Mouse (Mus musculus) layer of hippocampus, adult 2 months (tissue): Measurements from ENCODE around the gene Tmco3. TPM values are rescaled to one million over a fixed set of nuclear protein-coding genes. Genes with fewer than 3 reads are reported as not detected.

Experiments
- DNase-seq, 2 experiments: peaks; one replicate each; pipeline ENCODE4 v3.0.0; 2022; ENCODE audit warnings: low spot score in 2 of 2
- H3K27ac ChIP-seq: fragments of 200-600 bp; 2 replicates; pipeline ENCODE4 v1.8.1; 2022
- H3K4me3 ChIP-seq: fragments of 200-600 bp; 2 replicates; pipeline ENCODE4 v1.8.1; 2022; ENCODE audit warnings: mild to moderate bottlenecking
- CTCF ChIP-seq: fragments of 200-600 bp; conservative IDR thresholded peaks from 2 replicates; pipeline ENCODE4 v1.8.1; 2022; ENCODE audit warnings: antibody characterized with exemption, mild to moderate bottlenecking, moderate library complexity
- total RNA-seq, 2 experiments: library from RNA; stranded (reverse); gene quantifications; 2 replicates each; pipeline ENCODE4 v1.2.3; 2021

Tmco3 gene
- total RNA-seq, 2 experiments from 2014 or later = 42.8 to 42.9 TPM

DNA sequence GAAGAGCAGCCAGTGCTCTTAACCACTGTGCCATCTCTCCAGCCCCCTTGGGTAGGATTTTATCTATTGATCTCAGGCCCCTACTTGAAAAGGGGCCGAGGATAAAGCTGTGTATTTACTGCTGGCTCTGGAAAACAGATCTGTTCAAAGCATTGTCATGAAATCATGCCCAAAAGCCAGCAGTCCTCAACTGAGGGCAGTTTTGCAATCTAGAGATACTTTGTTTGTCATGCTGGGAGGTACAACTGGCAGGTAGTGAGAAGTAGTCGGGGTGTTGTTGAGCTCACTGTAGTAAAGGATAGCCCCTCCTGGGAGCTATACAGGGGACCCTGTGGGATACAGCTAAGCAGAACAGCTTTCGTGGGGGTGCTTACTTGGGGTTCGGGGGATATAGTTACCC, 65.9 kb downstream of the Tmco3 start:
- no peak overlapping the region for H3K4me3 ChIP-seq
- no peak for TF ChIP-seq CTCF
- H3K27ac ChIP-seq = peak overlapping the region; percentile 76
- no peak for DNase-seq

DNA sequence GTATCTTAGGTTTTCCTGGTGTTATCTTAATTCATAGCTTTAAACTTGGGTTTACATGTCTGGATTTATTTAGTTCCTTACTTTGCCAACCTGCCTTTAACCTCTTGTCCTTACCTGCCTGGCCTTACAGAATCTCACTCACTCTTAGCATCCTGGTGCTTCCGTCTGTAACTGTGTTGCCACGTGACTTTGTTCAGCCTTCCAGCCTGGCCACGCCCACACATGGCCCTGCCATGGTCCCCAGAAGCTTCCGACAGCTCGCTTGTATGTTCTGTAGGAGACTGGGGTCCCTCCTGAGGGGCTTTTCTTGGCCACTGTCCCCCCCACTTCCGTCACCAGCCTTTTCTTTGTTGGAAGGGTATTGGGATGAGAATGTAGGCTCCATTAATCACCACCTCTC, 68.2 kb downstream of the Tmco3 start:
- Histone ChIP-seq H3K4me3 (no peak overlapping the region), H3K27ac (peak overlapping the region; percentile 39; the same call in 1 of the 2 replicates)
- TF ChIP-seq CTCF = no peak
- no peak for DNase-seq

DNA sequence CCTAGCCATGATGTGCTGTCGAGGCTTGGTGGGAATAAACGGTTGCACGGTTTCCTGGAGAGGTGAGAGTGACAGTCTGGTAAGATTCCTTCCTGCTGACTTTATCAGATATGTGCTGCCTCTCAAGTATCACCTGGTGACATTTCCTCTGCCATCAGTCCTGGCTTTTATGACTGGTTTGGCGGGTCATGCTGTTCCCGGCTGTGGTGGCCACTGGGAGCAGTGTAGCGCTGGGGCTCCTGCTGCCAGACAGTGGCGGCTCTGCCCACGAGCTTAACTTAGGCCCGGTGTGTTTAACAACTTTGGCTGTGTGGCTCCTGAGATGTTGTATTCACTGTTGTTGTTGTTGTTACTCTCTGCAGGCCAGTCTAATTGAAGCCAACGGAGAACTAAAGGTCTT, 68.7 kb downstream of the Tmco3 start:
- Histone ChIP-seq H3K27ac (no peak overlapping the region), H3K4me3 (no peak overlapping the region)
- peak; percentile 19; the same call in 1 of the 2 replicates for TF ChIP-seq CTCF
- no peak for DNase-seq

DNA sequence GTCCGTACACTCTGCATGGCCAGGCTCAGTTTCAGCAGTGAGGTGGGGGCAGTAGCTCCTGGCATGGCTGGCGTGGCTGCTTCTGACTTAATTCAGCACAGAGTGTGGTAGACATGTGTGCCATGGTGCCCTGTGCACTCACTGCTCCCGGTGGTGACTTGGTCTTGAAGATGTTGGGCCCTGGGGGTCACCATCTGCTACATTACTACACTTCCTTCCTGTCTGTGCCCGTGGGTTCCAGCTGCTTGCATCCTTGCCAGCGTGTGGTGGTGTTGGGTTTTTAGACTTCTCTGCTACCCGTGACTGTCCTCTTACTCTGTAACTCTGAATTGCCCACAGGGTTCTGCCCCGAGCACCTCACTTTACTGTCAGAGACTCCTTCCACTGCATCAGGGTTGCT, 72.2 kb downstream of the Tmco3 start:
- no peak for TF ChIP-seq CTCF
- DNase-seq = no peak
- no peak overlapping the region for H3K4me3 ChIP-seq

DNA sequence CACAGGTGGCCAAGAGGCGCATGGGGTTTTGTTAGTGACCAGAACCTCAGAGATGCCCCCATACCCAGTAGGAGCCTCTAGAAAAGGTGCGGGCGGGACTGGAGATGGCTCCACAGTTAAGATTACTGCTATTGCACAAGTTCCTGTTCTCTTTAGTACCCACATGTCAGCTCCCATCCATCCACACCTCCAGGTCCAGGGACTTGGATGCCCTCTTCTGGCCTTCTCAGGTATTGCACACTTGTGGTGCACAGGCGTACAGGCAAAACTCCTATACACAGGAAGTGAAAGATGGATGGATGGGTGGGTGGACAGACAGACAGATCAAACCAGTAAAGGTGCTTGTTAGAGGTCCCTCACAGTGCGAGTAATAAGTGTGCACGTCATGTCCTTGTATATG, 73.9 kb downstream of the Tmco3 start:
- no peak overlapping the region for H3K4me3 ChIP-seq
- no peak for DNase-seq
- TF ChIP-seq CTCF = peak; percentile 55
- H3K27ac ChIP-seq = no peak overlapping the region

More for the DNA sequence above, 72.2 kb downstream of the Tmco3 start:
- no peak overlapping the region for H3K27ac ChIP-seq

Other genes starting within 250 kb of the Tmco3 start
- gene Proz, start 227.3 kb upstream of the Tmco3 start, total RNA-seq = not detected
- 10 to 100 TPM; 28.2 to 30.7 TPM for gene Pcid2, start 182.7 kb upstream of the Tmco3 start, total RNA-seq
- 10 to 100 TPM; 60.1 to 60.8 TPM for gene Cul4a, start 182.6 kb upstream of the Tmco3 start, total RNA-seq
- 100 to 1,000 TPM; 241 to 248 TPM for gene Lamp1, start 129.0 kb upstream of the Tmco3 start, total RNA-seq
- 1 to 10 TPM; 4.0 to 4.1 TPM for gene Grtp1, start 87.6 kb upstream of the Tmco3 start, total RNA-seq
- gene Adprhl1, start 34.0 kb upstream of the Tmco3 start, total RNA-seq = 1 to 10 TPM in 1 of 2 experiments, under 1 TPM in 1; 0.67 to 1.1 TPM
- gene Dcun1d2, start 59 bp upstream of the Tmco3 start, total RNA-seq = 10 to 100 TPM; 36.4 to 40.1 TPM
- gene Tfdp1, start 50.6 kb downstream of the Tmco3 start, total RNA-seq = 10 to 100 TPM; 66.1 to 66.7 TPM
- not detected for gene Atp4b, start 108.6 kb downstream of the Tmco3 start, total RNA-seq
- gene Grk1, start 116.9 kb downstream of the Tmco3 start, total RNA-seq = not detected
- gene Tmem255b, start 147.0 kb downstream of the Tmco3 start, total RNA-seq = 1 to 10 TPM; 5.2 TPM
- gene Gas6, start 206.3 kb downstream of the Tmco3 start, total RNA-seq = 10 to 100 TPM; 81.2 to 85.1 TPM